Mouse (Mus musculus): ENCODE results near the gene Sfi1. TPM values are rescaled to one million over a fixed set of nuclear protein-coding genes. Genes with fewer than 3 reads are reported as not detected.
"Not testable (repeated sequence)": the region's sequence is repeated elsewhere in the genome, so short reads cannot be mapped to it uniquely, and the experiment has no call there.

The Sfi1 gene
- polyA plus RNA-seq, 1 experiment from 2014 or later, result 13.2 TPM

DNA sequence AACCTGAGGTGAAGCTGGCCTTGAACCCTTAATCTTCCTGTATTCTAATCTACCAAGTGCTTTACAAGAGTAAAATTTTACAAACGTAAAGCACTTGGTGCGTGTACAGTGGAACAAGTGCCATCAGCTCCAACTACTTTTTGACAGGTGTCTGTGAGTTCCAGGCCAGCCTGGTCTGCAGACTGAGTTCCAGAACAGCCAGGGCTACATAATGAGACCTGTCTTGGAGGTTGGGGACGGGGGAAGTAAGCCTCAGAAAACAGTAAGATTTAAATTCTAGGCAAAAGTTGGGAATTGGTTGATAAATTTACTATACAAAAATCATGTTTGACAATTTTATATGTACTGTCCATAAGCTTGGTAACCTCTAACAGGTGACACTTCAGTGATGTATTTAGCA, 11.9 kb upstream of the Sfi1 start:
- H3K36me3 ChIP-seq (ENCODE audit: control insufficient read depth, insufficient read depth, low read length), result peaks cover 46% of the 10 kb centered on the region
- H3K4me2 ChIP-seq (ENCODE audit: low read length), result no peak overlapping the region
- H3K4me1 ChIP-seq (ENCODE audit: control insufficient read depth, insufficient read depth, low read length), result no peaks in the 10 kb centered on the region
- H3K4me3 ChIP-seq (replicated peaks; ENCODE audit: low read depth, low read length), result no peak overlapping the region
- 97% methylated on average over 3 of the region's 3 CpGs for WGBS
- no peaks in the 10 kb centered on the region for H3K9me3 ChIP-seq (ENCODE audit: control insufficient read depth, low read length)
- ATAC-seq (ENCODE audit: low FRiP score, low TSS enrichment) (no peak), DNase-seq (no peak)
- no peak overlapping the region for H3K9ac ChIP-seq (replicated peaks; ENCODE audit: low read length)
- H3K27me3 ChIP-seq (ENCODE audit: control insufficient read depth, insufficient read depth, low read length), result no peaks in the 10 kb centered on the region
- H3K27ac ChIP-seq (replicated peaks; ENCODE audit: low read depth, low read length), result no peak overlapping the region

DNA sequence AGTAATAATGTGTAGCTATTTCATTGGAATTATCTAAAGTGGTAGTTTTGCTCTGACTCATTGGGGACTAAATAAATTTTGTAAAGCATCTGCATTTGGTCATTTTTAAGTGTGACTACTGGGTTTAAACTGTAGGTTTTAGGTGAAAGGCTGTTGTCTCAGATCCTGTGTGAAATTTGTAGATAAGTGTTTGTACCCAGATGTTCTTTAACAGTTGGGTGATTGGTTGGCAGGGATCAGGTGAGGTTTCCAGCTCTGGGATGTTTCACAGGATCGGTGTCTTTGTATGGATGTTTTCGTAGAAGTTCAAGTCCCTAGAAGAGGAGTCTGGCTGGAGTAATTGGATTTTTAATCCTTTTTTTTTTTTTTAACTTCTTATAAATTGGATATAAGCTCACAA, 10.5 kb upstream of the Sfi1 start:
- H3K4me2 ChIP-seq (ENCODE audit: low read length), result peak overlapping the region; percentile 42
- H3K9me3 ChIP-seq (ENCODE audit: control insufficient read depth, low read length), result no peaks in the 10 kb centered on the region
- H3K36me3 ChIP-seq (ENCODE audit: control insufficient read depth, insufficient read depth, low read length), result peaks cover 34% of the 10 kb centered on the region
- H3K4me3 ChIP-seq (replicated peaks; ENCODE audit: low read depth, low read length), result no peak overlapping the region
- H3K9ac ChIP-seq (replicated peaks; ENCODE audit: low read length), result no peak overlapping the region
- no peaks in the 10 kb centered on the region for H3K4me1 ChIP-seq (ENCODE audit: control insufficient read depth, insufficient read depth, low read length)
- 89% methylated on average over 2 of the region's 2 CpGs for WGBS
- H3K27ac ChIP-seq (replicated peaks; ENCODE audit: low read depth, low read length), result no peak overlapping the region
- no peak for ATAC-seq (ENCODE audit: low FRiP score, low TSS enrichment)
- no peak for DNase-seq
- H3K27me3 ChIP-seq (ENCODE audit: control insufficient read depth, insufficient read depth, low read length), result no peaks in the 10 kb centered on the region

GRCm38 (mm10) chr11:3202781-3203441, 9.6 kb upstream of the Sfi1 start:
- H3K4me1 ChIP-seq (ENCODE audit: control insufficient read depth, insufficient read depth, low read length), result no peaks in the 10 kb centered on the region
- H3K27me3 ChIP-seq (ENCODE audit: control insufficient read depth, insufficient read depth, low read length), result no peaks in the 10 kb centered on the region
- H3K9me3 ChIP-seq (ENCODE audit: control insufficient read depth, low read length), result no peaks in the 10 kb centered on the region
- ATAC-seq (ENCODE audit: low FRiP score, low TSS enrichment), result 0 out of 2 replicates have a peak, but pooled peaks have one; percentile 1
- peaks cover 26% of the 10 kb centered on the region for H3K36me3 ChIP-seq (ENCODE audit: control insufficient read depth, insufficient read depth, low read length)
- DNase-seq, result no peak
- H3K27ac ChIP-seq (replicated peaks; ENCODE audit: low read depth, low read length), result peak overlapping the region; percentile 65
- H3K4me2 ChIP-seq (ENCODE audit: low read length), result peak overlapping the region; percentile 42
- WGBS, result under 1% methylated on average over 50 of the region's 57 CpGs
- peak overlapping the region; percentile 30; the same call in 1 of the 2 replicates for H3K9ac ChIP-seq (replicated peaks; ENCODE audit: low read length)
- peak overlapping the region; percentile 36 for H3K4me3 ChIP-seq (replicated peaks; ENCODE audit: low read depth, low read length)

GRCm38 (mm10) chr11:3202231-3202701, 9.0 kb upstream of the Sfi1 start, which contains the start of gene Eif4enif1:
Gene Eif4enif1 (plus strand): TSS chr11:3202392.
- WGBS, result under 1% methylated on average over 50 of the region's 57 CpGs
- Histone ChIP-seq H3K27ac (replicated peaks; ENCODE audit: low read depth, low read length) (peak within 1 kb of the TSS; percentile 65), H3K36me3 (ENCODE audit: control insufficient read depth, insufficient read depth, low read length) (peaks cover 22% of the 10 kb centered on the region), H3K9ac (replicated peaks; ENCODE audit: low read length) (peak within 1 kb of the TSS; percentile 30; the same call in 1 of the 2 replicates), H3K4me2 (ENCODE audit: low read length) (peak within 1 kb of the TSS; percentile 42), H3K4me1 (ENCODE audit: control insufficient read depth, insufficient read depth, low read length) (no peaks in the 10 kb centered on the region), H3K27me3 (ENCODE audit: control insufficient read depth, insufficient read depth, low read length) (no peaks in the 10 kb centered on the region), H3K4me3 (replicated peaks; ENCODE audit: low read depth, low read length) (peak within 1 kb of the TSS; percentile 36), H3K9me3 (ENCODE audit: control insufficient read depth, low read length) (no peaks in the 10 kb centered on the region)
- DNase-seq (peak; percentile 95), ATAC-seq (ENCODE audit: low FRiP score, low TSS enrichment) (peak; percentile 53; the same call in 1 of the 2 replicates)

- 6% methylated on average over 16 of the region's 16 CpGs for WGBS
- Histone ChIP-seq H3K4me2 (ENCODE audit: low read length) (peak overlapping the region; percentile 30), H3K9ac (replicated peaks; ENCODE audit: low read length) (no peak overlapping the region; the same call in 1 of the 2 replicates), H3K27ac (replicated peaks; ENCODE audit: low read depth, low read length) (no peak overlapping the region), H3K36me3 (ENCODE audit: control insufficient read depth, insufficient read depth, low read length) (peaks cover 15% of the 10 kb centered on the region), H3K9me3 (ENCODE audit: control insufficient read depth, low read length) (no peaks in the 10 kb centered on the region), H3K4me3 (replicated peaks; ENCODE audit: low read depth, low read length) (peak overlapping the region; percentile 36), H3K4me1 (ENCODE audit: control insufficient read depth, insufficient read depth, low read length) (no peaks in the 10 kb centered on the region), H3K27me3 (ENCODE audit: control insufficient read depth, insufficient read depth, low read length) (no peaks in the 10 kb centered on the region)
- DNase-seq (peak; percentile 6), ATAC-seq (ENCODE audit: low FRiP score, low TSS enrichment) (no peak)
Measured at GRCm38 (mm10) chr11:3201326-3202230, 8.3 kb upstream of the Sfi1 start.

DNA sequence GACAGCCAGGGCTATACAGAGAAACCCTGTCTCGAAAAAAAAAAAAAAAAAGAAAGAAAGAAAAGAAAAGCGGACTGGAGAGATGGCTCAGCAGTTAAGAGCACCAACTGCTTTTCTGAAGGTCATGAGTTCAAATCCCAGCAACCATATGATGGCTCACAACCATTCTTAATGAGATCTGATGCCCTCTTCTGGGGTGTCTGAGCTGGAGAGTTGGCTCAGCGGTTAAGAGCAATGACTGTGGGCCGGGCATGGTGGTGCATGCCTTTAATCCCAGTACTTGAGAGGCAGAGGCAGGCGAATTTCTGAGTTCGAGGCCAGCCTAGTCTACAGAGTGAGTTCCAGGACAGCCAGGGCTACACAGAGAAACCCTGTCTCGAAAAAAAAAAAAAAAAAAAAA, 7.4 kb upstream of the Sfi1 start:
- H3K9me3 ChIP-seq (ENCODE audit: control insufficient read depth, low read length); H3K4me3 ChIP-seq (replicated peaks; ENCODE audit: low read depth, low read length): not testable (repeated sequence)
- WGBS, result 94% methylated on average over 7 of the region's 7 CpGs

GRCm38 (mm10) chr11:3182707-3183106, 10.6 kb downstream of the Sfi1 start:
- 84% methylated on average over 1 of the region's 1 CpGs for WGBS
- H3K27ac ChIP-seq (replicated peaks; ENCODE audit: low read depth, low read length); H3K27me3 ChIP-seq (ENCODE audit: control insufficient read depth, insufficient read depth, low read length); H3K4me1 ChIP-seq (ENCODE audit: control insufficient read depth, insufficient read depth, low read length); H3K36me3 ChIP-seq (ENCODE audit: control insufficient read depth, insufficient read depth, low read length); ATAC-seq (ENCODE audit: low FRiP score, low TSS enrichment); H3K9ac ChIP-seq (replicated peaks; ENCODE audit: low read length); DNase-seq; H3K9me3 ChIP-seq (ENCODE audit: control insufficient read depth, low read length); H3K4me2 ChIP-seq (ENCODE audit: low read length); H3K4me3 ChIP-seq (replicated peaks; ENCODE audit: low read depth, low read length): not testable (repeated sequence)

More for the DNA sequence above, 7.4 kb upstream of the Sfi1 start:
- not testable (repeated sequence) for ATAC-seq (ENCODE audit: low FRiP score, low TSS enrichment); H3K36me3 ChIP-seq (ENCODE audit: control insufficient read depth, insufficient read depth, low read length); H3K4me1 ChIP-seq (ENCODE audit: control insufficient read depth, insufficient read depth, low read length); H3K4me2 ChIP-seq (ENCODE audit: low read length); H3K9ac ChIP-seq (replicated peaks; ENCODE audit: low read length); H3K27me3 ChIP-seq (ENCODE audit: control insufficient read depth, insufficient read depth, low read length); H3K27ac ChIP-seq (replicated peaks; ENCODE audit: low read depth, low read length); DNase-seq

- not testable (repeated sequence) for ATAC-seq (ENCODE audit: low FRiP score, low TSS enrichment); DNase-seq
Measured at GRCm38 (mm10) chr11:3181971-3182370, 11.3 kb downstream of the Sfi1 start.

More at GRCm38 (mm10) chr11:3181971-3182370, 11.3 kb downstream of the Sfi1 start:
- H3K27me3 ChIP-seq (ENCODE audit: control insufficient read depth, insufficient read depth, low read length); H3K4me3 ChIP-seq (replicated peaks; ENCODE audit: low read depth, low read length); H3K4me2 ChIP-seq (ENCODE audit: low read length); H3K4me1 ChIP-seq (ENCODE audit: control insufficient read depth, insufficient read depth, low read length); H3K9me3 ChIP-seq (ENCODE audit: control insufficient read depth, low read length); H3K27ac ChIP-seq (replicated peaks; ENCODE audit: low read depth, low read length); H3K9ac ChIP-seq (replicated peaks; ENCODE audit: low read length); H3K36me3 ChIP-seq (ENCODE audit: control insufficient read depth, insufficient read depth, low read length): not testable (repeated sequence)
- 21% methylated on average over 1 of the region's 1 CpGs for WGBS
